Mouse (Mus musculus): ENCODE measurements at regions not wholly inside any gene's neighbourhood (a gene's known extent, or its start where the extent isn't known, plus 50 kb on each side); places are given as distances from the start of the nearest gene placed in this dataset.

GRCm38 (mm10) chr13:16746451-16746850, 734.8 kb downstream of the Inhba start:
- no peak for DNase-seq (ENCODE audit: low read depth, low spot score)

- DNase-seq (ENCODE audit: low read depth, low spot score) = no peak
These were observed 744.6 kb downstream of the Inhba start for GRCm38 (mm10) chr13:16756264-16756663.

- DNase-seq (ENCODE audit: low read depth, low spot score) = no peak
These were observed 748.4 kb downstream of the Inhba start for GRCm38 (mm10) chr13:16760045-16760444.

- DNase-seq (ENCODE audit: low read depth, low spot score) = no peak
These were observed 749.8 kb downstream of the Inhba start for GRCm38 (mm10) chr13:16761415-16761814.

- no peak for DNase-seq (ENCODE audit: low read depth, low spot score)
These were observed 750.7 kb downstream of the Inhba start for GRCm38 (mm10) chr13:16762326-16762725.

GRCm38 (mm10) chr13:16762727-16763512, 751.3 kb downstream of the Inhba start:
- no peak for DNase-seq (ENCODE audit: low read depth, low spot score)

GRCm38 (mm10) chr13:16763746-16764145, 752.1 kb downstream of the Inhba start:
- DNase-seq (ENCODE audit: low read depth, low spot score) = peak; percentile 14

GRCm38 (mm10) chr13:16769409-16769808, 757.8 kb downstream of the Inhba start:
- no peak for DNase-seq (ENCODE audit: low read depth, low spot score)

- DNase-seq (ENCODE audit: low read depth, low spot score) = peak; percentile 9
These were observed 758.3 kb downstream of the Inhba start for GRCm38 (mm10) chr13:16769848-16770422.

GRCm38 (mm10) chr13:16771845-16772244, 760.2 kb downstream of the Inhba start:
- no peak for DNase-seq (ENCODE audit: low read depth, low spot score)

- DNase-seq (ENCODE audit: low read depth, low spot score) = peak; percentile 13
These were observed 793.9 kb downstream of the Inhba start for GRCm38 (mm10) chr13:16805560-16805959.

All from embryo, embryonic 11.5 days (tissue).